In the genomic region with DNA sequence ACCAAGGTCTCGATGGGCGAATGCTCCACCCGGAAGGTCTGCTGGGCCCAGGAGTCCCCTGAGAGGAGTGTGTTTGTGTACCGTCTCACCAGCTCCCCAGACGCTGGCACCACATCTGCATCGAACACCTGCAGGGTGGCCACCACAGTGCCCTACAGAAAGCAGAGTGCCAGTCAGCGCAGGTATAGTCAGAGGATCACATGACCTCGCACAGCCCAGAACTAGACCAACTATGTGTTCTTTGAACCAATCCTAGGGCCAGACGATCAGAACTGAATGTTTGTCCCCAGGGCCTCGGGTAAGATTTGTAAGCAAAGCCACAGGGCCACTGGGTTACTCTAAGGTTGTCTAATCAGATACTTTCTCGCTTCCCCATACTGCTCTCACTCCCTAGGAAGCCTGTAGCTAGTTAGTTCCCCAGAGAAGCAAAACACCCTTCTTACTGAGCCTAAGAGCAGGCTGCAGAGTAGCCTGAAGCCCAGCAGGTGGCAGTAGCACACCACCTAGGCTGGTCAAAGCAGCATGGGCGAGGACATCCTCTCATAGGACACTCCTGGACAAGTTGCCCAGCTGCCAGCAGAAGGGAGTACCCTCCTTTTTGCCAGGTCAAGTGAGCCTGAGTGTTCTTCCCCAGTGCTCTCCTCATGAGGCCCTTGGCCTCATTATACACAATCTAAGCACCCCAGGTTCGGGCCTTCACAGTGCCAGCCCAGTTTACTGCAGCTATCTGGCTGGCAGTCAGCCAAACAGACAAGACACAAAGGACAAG, we compare ENCODE assay signal across 8 mouse cellular contexts. TPM values are rescaled to one million over a fixed set of nuclear protein-coding genes. Genes with fewer than 3 reads are reported as not detected.
DNase-seq lines count a peak whose midpoint lies in the region; ATAC-seq and TF ChIP-seq lines count a peak whose summit lies in the region.

No protein-coding gene starts in this region.

- TF ChIP-seq POLR2A in brain, embryonic 14.5 days (IDR thresholded peaks at IDR 0.05; ENCODE audit: borderline replicate concordance, extremely low read depth, insufficient read depth, insufficient read length, poor library complexity, severe bottlenecking): no peak

- peaks cover 6% of the 10 kb centered on the region; the same call in 1 of the 2 replicates for H3K27me3 ChIP-seq in heart, embryonic 13.5 days (replicated peaks)
- no peaks in the 10 kb centered on the region for H3K27me3 ChIP-seq in kidney, embryonic 16.5 days (ENCODE audit: insufficient read depth, low read length)

- 56% methylated on average over 13 of the region's 13 CpGs for WGBS in heart, embryonic 13.5 days
- WGBS in kidney, embryonic 16.5 days: 61% methylated on average over 13 of the region's 13 CpGs

- H3K9ac ChIP-seq in heart, embryonic 13.5 days: no peak overlapping the region
- H3K9ac ChIP-seq in kidney, embryonic 16.5 days (replicated peaks; ENCODE audit: low read length): no peak overlapping the region

- peak; percentile 99 for TF ChIP-seq CTCF in brain, embryonic 14.5 days (IDR thresholded peaks at IDR 0.05; ENCODE audit: borderline replicate concordance, extremely low read depth, insufficient read depth, insufficient read length)

- H3K27ac ChIP-seq in heart, embryonic 13.5 days (replicated peaks): no peak overlapping the region
- no peak overlapping the region for H3K27ac ChIP-seq in kidney, embryonic 16.5 days (ENCODE audit: low read length)

- no peak overlapping the region for H3K4me3 ChIP-seq in heart, embryonic 13.5 days
- no peak overlapping the region for H3K4me3 ChIP-seq in kidney, embryonic 16.5 days (ENCODE audit: low read length)

- peak; percentile 98 for ATAC-seq in CD4-positive, CD25-positive, alpha-beta regulatory T cell, adult 4 months
- peak; percentile 76 for ATAC-seq in erythroid progenitor cell, adult 5-6 weeks (replicated peaks; ENCODE audit: low FRiP score, poor library complexity, severe bottlenecking)
- ATAC-seq in heart, embryonic 13.5 days (ENCODE audit: extremely low read depth, insufficient number of reproducible peaks, low FRiP score, low TSS enrichment): no peak; the same call in 1 of the 2 replicates
- peak; percentile 79 for ATAC-seq in kidney, embryonic 16.5 days (ENCODE audit: low FRiP score, low TSS enrichment)
- ATAC-seq in monocyte, adult 5-6 weeks (replicated peaks; ENCODE audit: insufficient number of reproducible peaks, low FRiP score, low TSS enrichment, poor library complexity, severe bottlenecking): peak; percentile 90

- peak; percentile 94 for DNase-seq in brain, embryonic 14.5 days (ENCODE audit: low read depth)
- peak; percentile 64 for DNase-seq in liver
- peak; percentile 54 to 63 for DNase-seq in spleen, postnatal 36 days (ENCODE audit: low spot score in 2 of 2)

- H3K4me2 ChIP-seq in heart, embryonic 13.5 days: 0 out of 2 replicates have a peak overlapping the region, but pooled peaks have one; percentile 8
- no peak overlapping the region for H3K4me2 ChIP-seq in kidney, embryonic 16.5 days (replicated peaks; ENCODE audit: low read depth, low read length)

- H3K36me3 ChIP-seq in heart, embryonic 13.5 days: no peaks in the 10 kb centered on the region
- no peaks in the 10 kb centered on the region for H3K36me3 ChIP-seq in kidney, embryonic 16.5 days (ENCODE audit: insufficient read depth, low read length)

- peaks cover 5% of the 10 kb centered on the region for H3K4me1 ChIP-seq in heart, embryonic 13.5 days
- no peaks in the 10 kb centered on the region for H3K4me1 ChIP-seq in kidney, embryonic 16.5 days (ENCODE audit: insufficient read depth, low read length)

- H3K9me3 ChIP-seq in heart, embryonic 13.5 days: no peaks in the 10 kb centered on the region
- H3K9me3 ChIP-seq in kidney, embryonic 16.5 days (ENCODE audit: low read length): no peaks in the 10 kb centered on the region

RNA-seq across cellular contexts. Expression of gene Ret, which starts 18.0 kb away (rescaled TPM):
- polyA plus RNA-seq in CD4-positive, CD25-positive, alpha-beta regulatory T cell, adult 4 months (2017; shearing (Covaris generic)): under 1 TPM; 0.28 to 0.65 TPM
- polyA plus RNA-seq in brain, embryonic 14.5 days (2012; rRNA removed): 4.3 and 11.9 TPM in 2 replicates
- not detected in 2 replicates for total RNA-seq in erythroid progenitor cell, adult 5-6 weeks (2015; ENCODE audit: low replicate concordance)
- total RNA-seq in erythroid progenitor cell, adult 5-6 weeks (2017; ENCODE audit: low replicate concordance): not detected in 2 replicates
- polyA plus RNA-seq in heart, embryonic 13.5 days (2015; fragmentation: Nextera tagmentation; extraction: Ambion mirVana): 0.43 and 0.47 TPM in 2 replicates
- 15.1 and 16.7 TPM in 2 replicates for polyA plus RNA-seq in kidney, embryonic 16.5 days (2015; fragmentation: Nextera tagmentation; extraction: Ambion mirVana)
- 0.19 to 0.58 TPM (median 0.21 TPM) in 3 replicates for total RNA-seq in monocyte, adult 5-6 weeks (2017)

RNA-seq across cellular contexts. Expression of gene Csgalnact2, which starts 40.6 kb away (rescaled TPM):
- 1 to 10 TPM; 6.0 to 8.7 TPM for polyA plus RNA-seq in CD4-positive, CD25-positive, alpha-beta regulatory T cell, adult 4 months (2017; shearing (Covaris generic))
- polyA plus RNA-seq in brain, embryonic 14.5 days (2012; rRNA removed): 5.9 and 6.7 TPM in 2 replicates
- 20.1 and 24.1 TPM in 2 replicates for total RNA-seq in erythroid progenitor cell, adult 5-6 weeks (2015; ENCODE audit: low replicate concordance)
- 30.2 and 36.1 TPM in 2 replicates for total RNA-seq in erythroid progenitor cell, adult 5-6 weeks (2017; ENCODE audit: low replicate concordance)
- 9.3 and 9.7 TPM in 2 replicates for polyA plus RNA-seq in heart, embryonic 13.5 days (2015; fragmentation: Nextera tagmentation; extraction: Ambion mirVana)
- 16.4 and 16.5 TPM in 2 replicates for polyA plus RNA-seq in kidney, embryonic 16.5 days (2015; fragmentation: Nextera tagmentation; extraction: Ambion mirVana)
- 131 to 223 TPM (median 204 TPM) in 3 replicates for total RNA-seq in monocyte, adult 5-6 weeks (2017)
